Mouse (Mus musculus) liver, embryonic 16.5 days (tissue): ENCODE measurements at regions not wholly inside any gene's neighbourhood (a gene's known extent, or its start where the extent isn't known, plus 50 kb on each side); places are given as distances from the start of the nearest gene placed in this dataset. TPM values are rescaled to one million over a fixed set of nuclear protein-coding genes. Genes with fewer than 3 reads are reported as not detected.

Experiments
- microRNA-seq: library from miRNA; unstranded; fragments of <30 nt; microRNA quantifications from one replicate; pipeline ENCODE4, GENCODE M21; 2016

Small RNAs in the stretch of these regions (microRNA-seq; reads per million reads assigned to microRNA genes)
- not detected for gene Gm27682
